Mouse (Mus musculus) R1 (cell line): Measurements from ENCODE around the gene Slc22a1.

Experiments used
- DNase-seq: peaks from one replicate; pipeline ENCODE4 v3.0.0-alpha.2; 2018; ENCODE audit warnings: low read depth, low spot score

Gene Slc22a1

GRCm38 (mm10) chr17:12675646-12676045, at the start of gene Slc22a1:
TSS of gene Slc22a1 (minus strand) at chr17:12675829.
- DNase-seq, result no peak

GRCm38 (mm10) chr17:12724767-12725744, 49.4 kb upstream of the Slc22a1 start:
- no peak for DNase-seq

GRCm38 (mm10) chr17:12723986-12724766, 48.5 kb upstream of the Slc22a1 start:
- DNase-seq, result no peak

- DNase-seq, result no peak
Measured at GRCm38 (mm10) chr17:12722622-12723021, 47.0 kb upstream of the Slc22a1 start.

- no peak for DNase-seq
Measured at GRCm38 (mm10) chr17:12721118-12721886, 45.7 kb upstream of the Slc22a1 start.

- DNase-seq, result no peak
Measured at GRCm38 (mm10) chr17:12718251-12718650, 42.6 kb upstream of the Slc22a1 start.

GRCm38 (mm10) chr17:12717445-12717844, 41.8 kb upstream of the Slc22a1 start:
- no peak for DNase-seq

GRCm38 (mm10) chr17:12715032-12715431, 39.4 kb upstream of the Slc22a1 start:
- no peak for DNase-seq

- no peak for DNase-seq
Measured at GRCm38 (mm10) chr17:12714080-12714561, 38.5 kb upstream of the Slc22a1 start.

GRCm38 (mm10) chr17:12712993-12713392, 37.4 kb upstream of the Slc22a1 start:
- no peak for DNase-seq

GRCm38 (mm10) chr17:12712191-12712590, 36.6 kb upstream of the Slc22a1 start:
- DNase-seq, result no peak

- DNase-seq, result no peak
Measured at GRCm38 (mm10) chr17:12710976-12711375, 35.3 kb upstream of the Slc22a1 start.

GRCm38 (mm10) chr17:12710050-12710780, 34.6 kb upstream of the Slc22a1 start:
- DNase-seq, result peak; percentile 8

- DNase-seq, result no peak
Measured at GRCm38 (mm10) chr17:12708398-12708797, 32.8 kb upstream of the Slc22a1 start.

- no peak for DNase-seq
Measured at GRCm38 (mm10) chr17:12706590-12707049, 31.0 kb upstream of the Slc22a1 start.

GRCm38 (mm10) chr17:12702901-12703300, 27.3 kb upstream of the Slc22a1 start:
- no peak for DNase-seq

- no peak for DNase-seq
Measured at GRCm38 (mm10) chr17:12700373-12700772, 24.7 kb upstream of the Slc22a1 start.

GRCm38 (mm10) chr17:12691899-12692298, 16.3 kb upstream of the Slc22a1 start:
- no peak for DNase-seq

GRCm38 (mm10) chr17:12689537-12689936, 13.9 kb upstream of the Slc22a1 start:
- peak; percentile 30 for DNase-seq

- peak; percentile 16 for DNase-seq
Measured at GRCm38 (mm10) chr17:12688427-12689110, 12.9 kb upstream of the Slc22a1 start.
